Mouse (Mus musculus) gastrocnemius, adult 8-10 months (tissue): ENCODE measurements around the gene Aurkaip1. TPM values are rescaled to one million over a fixed set of nuclear protein-coding genes. Genes with fewer than 3 reads are reported as not detected.
A peak's percentile ranks its signal among the peaks of the same experiment; 100 is the strongest.

Source experiments
- DNase-seq, 2 experiments: peaks; one replicate each; pipeline ENCODE4 v3.0.0; 2022; ENCODE audit warnings: low spot score in 2 of 2
- microRNA-seq: library from miRNA; unstranded; fragments of <30 nt; microRNA quantifications from one replicate; pipeline ENCODE4 v1.2.0, GENCODE M21; 2022
- total RNA-seq, 4 experiments: library from RNA; stranded (reverse); gene quantifications; 2 replicates each; pipeline ENCODE4 v1.2.4; 2022

Aurkaip1 gene
- total RNA-seq, 4 experiments from 2014 or later = 73.1 to 83.9 (median 79.0) TPM

DNA sequence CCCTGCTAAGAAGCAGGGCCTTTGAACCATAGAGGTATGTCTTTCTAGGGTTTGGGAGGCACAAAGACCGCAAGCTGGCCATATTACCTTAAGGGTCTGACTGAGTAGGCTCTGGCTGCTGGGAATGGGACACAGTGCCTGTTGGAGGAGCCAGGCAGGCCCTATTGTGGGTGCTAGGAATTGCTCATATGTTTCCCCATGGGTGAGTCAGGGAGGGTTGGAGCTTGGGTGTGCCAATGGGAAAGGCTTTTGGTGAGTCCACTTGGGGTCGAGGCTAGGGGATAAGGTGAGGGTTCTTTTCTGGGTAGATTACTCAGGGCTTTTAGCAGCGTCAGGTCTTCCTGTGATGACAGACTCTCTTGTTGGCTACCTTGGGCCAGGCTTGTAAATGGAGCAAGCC, 20.3 kb downstream of the Aurkaip1 start:
- DNase-seq = no peak

DNA sequence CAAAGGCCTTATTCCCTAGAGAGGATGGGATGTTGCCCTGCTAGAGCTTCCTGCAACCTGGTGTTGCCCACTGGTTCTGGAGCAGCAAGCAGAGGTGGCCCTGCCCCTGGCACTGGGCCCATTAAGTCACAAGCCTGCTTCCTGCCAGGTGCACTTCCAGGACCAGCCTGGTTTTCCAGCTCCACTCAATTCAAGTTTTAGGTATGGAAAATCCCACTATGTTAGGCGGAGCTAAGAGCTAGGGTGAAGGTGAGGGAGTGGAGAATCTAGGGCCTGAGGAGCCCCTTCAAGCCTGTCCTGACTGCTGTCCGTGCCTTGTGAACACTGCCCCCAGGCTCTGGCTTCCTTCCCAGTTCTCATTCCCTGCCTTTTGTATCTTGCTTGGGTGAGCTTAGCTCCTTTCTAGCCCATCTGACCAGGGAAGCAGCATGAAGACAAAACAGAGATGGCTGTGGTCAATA, 20.9 kb downstream of the Aurkaip1 start:
- DNase-seq = no peak

- no peak for DNase-seq
These were observed 22.3 kb downstream of the Aurkaip1 start for GRCm38 (mm10) chr4:155853421-155853820.

DNA sequence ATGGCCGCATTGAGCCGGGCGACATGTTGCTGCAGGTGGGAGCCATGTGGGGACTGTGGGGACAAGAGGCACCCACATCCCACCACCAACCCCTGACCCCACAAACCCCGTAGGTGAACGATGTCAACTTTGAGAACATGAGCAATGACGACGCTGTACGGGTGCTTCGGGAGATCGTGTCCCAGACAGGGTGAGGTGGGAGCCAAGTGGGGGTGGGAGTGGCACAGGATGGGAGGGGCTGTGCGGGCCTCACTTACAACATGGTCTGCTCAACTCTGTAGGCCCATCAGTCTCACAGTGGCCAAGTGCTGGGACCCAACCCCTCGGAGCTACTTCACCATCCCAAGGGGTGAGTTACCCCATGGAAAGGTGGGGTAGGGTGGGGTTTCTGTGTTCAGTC, 23.9 kb downstream of the Aurkaip1 start:
- no peak for DNase-seq

DNA sequence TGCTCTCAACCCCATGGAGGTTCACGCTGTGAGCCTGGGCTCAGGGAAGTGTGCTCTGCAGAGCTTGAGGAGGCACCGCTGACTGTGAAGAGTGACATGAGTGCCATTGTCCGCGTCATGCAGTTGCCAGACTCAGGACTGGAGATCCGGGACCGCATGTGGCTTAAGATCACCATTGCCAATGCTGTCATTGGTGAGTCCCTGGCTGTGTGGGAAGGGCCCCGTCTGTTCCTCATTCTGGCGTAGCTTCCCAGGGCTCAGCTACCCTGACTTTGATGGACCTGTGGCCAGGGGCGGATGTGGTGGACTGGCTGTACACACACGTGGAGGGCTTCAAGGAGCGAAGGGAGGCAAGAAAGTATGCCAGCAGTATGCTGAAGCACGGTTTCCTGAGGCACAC, 25.0 kb downstream of the Aurkaip1 start:
- DNase-seq = no peak

DNA sequence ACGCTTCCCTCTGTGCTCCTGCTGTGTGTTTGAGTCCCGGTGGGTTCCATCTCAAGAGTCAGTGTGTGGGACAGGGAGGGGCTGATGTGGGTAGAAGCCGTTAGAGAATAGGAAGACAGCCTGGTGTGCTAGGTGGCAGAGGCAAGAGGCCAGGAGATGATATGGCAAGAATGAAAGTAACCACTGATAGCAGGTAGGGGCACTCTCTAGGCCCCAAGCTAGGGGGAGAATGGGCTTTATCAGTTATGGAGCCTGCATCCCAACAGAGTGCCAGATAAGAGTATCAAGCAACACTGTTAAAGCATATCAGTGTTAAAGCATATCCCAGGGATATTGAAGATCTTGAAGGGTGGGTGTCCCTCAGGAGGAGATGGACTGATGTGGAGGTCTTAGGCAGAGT, 25.8 kb downstream of the Aurkaip1 start:
- no peak for DNase-seq

DNA sequence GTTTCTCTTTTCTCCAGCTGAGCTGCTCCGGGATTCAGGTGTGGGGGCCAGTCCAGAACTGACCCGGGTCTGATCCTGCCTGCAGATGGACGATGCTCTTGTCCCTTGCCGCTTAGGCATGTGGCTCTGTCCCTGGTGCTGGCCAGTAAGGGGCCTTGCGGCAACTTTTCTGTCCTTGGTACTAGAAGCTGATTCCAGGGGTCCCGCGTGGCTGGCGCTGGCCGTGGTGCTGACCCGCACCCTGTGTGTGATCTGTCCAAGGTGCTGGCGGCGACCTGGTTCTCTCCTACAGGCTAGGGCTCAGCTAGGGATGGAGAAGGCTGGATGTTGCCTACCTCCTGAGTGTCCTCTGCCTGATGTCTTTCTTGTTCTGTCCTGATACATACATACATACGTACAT, 28.2 kb downstream of the Aurkaip1 start:
- DNase-seq = no peak

DNA sequence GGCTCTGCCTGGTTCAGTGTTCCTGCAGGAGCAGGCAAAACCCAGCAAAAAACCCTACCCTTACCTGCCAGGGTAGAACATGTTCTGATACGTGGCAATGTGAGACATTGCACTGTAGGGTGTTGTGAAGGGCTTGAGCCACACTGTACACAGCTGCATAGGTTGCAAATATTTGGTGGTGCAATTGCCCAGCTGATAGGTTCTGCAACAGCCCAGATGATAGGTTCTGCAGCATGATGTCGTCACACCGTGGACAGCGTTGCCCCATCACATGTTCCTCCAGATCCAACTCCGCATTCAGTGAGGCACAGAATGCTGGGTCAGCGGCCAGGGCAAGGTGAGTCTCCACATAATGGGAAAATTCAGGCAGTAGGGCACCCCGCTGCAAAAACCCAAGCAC, 30.7 kb downstream of the Aurkaip1 start:
- no peak for DNase-seq

- DNase-seq = no peak
These were observed 31.9 kb downstream of the Aurkaip1 start, which contains the start of gene Tas1r3 for GRCm38 (mm10) chr4:155863001-155863400. Tas1r3 (minus strand) TSS chr4:155863362.

DNA sequence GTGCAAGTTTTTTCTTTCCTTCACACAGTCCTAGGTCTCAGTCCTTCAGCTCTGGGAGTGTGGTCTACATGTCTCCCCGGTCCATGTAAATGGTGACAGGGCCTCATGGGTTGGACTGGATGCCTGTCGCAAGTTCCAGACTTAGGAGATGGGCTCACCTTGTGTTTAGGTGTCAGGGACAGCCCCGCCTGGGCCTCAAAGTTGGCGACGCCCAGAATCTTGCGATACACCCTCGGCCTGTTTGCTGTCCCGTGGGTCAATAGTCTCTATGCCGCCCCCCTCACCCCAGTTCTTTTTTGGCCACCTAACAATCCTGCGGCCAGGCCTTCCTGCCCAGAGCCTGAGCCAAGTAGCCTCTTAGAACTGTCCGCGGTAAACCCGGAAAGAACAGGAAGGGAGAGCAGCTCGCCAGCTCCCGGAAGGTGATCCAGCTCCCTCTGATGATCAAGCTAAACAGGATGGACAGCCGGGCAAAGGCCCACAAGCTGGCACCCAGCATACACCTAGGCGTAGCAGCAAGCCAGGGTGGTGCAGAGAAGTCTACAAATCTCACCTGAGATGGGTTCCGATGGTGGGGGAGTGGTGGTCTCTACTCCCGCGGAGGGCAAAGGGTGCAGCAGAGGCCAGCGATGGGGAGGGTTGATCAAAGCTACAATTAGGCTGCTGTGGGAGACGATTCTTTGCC, 37.7 kb downstream of the Aurkaip1 start:
- DNase-seq = no peak

DNA sequence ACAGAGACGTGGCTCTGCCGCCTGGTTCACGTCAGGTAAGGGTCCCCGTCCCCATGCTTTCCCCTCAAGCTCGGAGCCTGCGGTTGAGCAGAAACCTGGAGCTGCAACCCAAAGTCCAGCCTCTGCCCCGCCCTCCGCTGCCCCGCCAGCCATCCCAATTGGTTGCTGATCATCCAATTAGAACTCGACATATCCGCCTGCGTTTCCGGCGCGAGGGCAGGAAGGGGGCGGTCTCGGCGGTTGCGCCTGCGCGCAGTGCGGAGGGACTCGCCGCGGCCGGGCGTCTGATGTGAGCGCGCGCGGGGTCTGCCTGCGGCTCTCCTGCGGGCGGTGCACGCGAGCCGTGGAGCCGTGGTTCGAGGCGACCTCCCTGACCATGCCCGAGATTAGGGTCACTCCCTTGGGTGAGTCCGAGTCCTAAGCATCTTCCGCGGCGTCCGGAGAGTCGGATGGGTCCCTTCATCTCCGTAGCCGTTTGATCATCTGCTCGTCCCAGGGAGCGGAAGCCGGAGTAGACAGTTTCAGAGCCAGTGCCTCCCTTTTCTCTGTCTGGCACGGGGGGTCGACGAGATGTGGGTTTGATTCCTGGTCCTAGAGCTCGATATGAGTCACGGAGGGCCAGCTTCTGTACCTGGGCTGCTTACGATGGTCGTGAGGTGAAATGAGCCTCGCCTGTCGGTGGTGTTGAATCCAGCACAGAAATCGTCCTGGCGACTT, 38.4 kb downstream of the Aurkaip1 start, which contains the start of the genes Cptp and Ints11:
TSS of gene Cptp (minus strand) at position 124 of the 717 bp plus-strand sequence.
TSS of gene Ints11 (plus strand) at position 230 of the 717 bp plus-strand sequence.
- DNase-seq = peak; percentile 90 to 95

DNA sequence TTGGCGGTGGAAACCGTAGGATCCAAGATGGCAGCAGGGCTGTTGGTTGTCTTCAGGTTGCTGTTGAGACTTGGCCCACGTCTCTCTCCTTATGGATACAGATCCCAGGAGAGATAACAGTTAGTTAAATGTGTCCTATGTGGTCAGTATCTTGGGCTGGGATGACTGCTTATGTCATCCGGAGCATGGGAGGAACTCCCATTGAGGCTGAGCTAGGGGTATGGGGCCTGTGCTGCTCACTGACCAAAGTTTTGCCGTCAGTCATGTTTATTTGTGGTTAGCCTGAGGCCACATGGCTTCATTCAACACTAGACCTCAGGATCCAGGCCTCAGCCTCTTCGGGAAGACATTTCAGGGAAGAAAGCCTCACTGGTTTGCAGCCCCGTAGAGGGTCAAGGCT, 40.3 kb downstream of the Aurkaip1 start:
- no peak for DNase-seq

Small RNA genes lying within 50 kb of the gene (microRNA-seq; reads per million reads assigned to microRNA genes)
- not detected for gene Gm27743

Other genes with a start within 250 kb of the Aurkaip1 start
- 1 to 10 TPM; 2.8 to 3.8 (median 3.4) TPM for gene Slc35e2, start 229.9 kb upstream of the Aurkaip1 start, total RNA-seq
- gene Cdk11b, start 206.4 kb upstream of the Aurkaip1 start, total RNA-seq = 10 to 100 TPM; 22.7 to 30.1 (median 27.5) TPM
- not detected for gene Gm10563, start 185.9 kb upstream of the Aurkaip1 start, total RNA-seq
- gene Mmp23, start 177.9 kb upstream of the Aurkaip1 start, total RNA-seq = 1 to 10 TPM in 2 of 4 experiments, under 1 TPM in 2; 0.70 to 1.6 (median 1.1) TPM
- 10 to 100 TPM; 17.8 to 22.6 (median 18.8) TPM for gene Mib2, start 162.1 kb upstream of the Aurkaip1 start, total RNA-seq
- 1 to 10 TPM in 3 of 4 experiments, under 1 TPM in 1; 0.70 to 1.5 (median 1.1) TPM for gene Fndc10, start 136.9 kb upstream of the Aurkaip1 start, total RNA-seq
- 10 to 100 TPM; 37.8 to 42.0 (median 38.2) TPM for gene Ssu72, start 126.5 kb upstream of the Aurkaip1 start, total RNA-seq
- under 1 TPM; 0.19 to 0.62 (median 0.37) TPM for gene Tmem240, start 96.5 kb upstream of the Aurkaip1 start, total RNA-seq
- gene Atad3a, start 70.2 kb upstream of the Aurkaip1 start, total RNA-seq = 10 to 100 TPM; 23.8 to 25.1 (median 23.9) TPM
- gene Vwa1, start 56.6 kb upstream of the Aurkaip1 start, total RNA-seq = 1 to 10 TPM; 4.0 to 8.9 (median 6.2) TPM
- under 1 TPM; 0.21 to 0.72 (median 0.31) TPM for gene Tmem88b, start 45.4 kb upstream of the Aurkaip1 start, total RNA-seq
- gene Ankrd65, start 40.8 kb upstream of the Aurkaip1 start, total RNA-seq = not detected
- 10 to 100 TPM; 46.2 to 50.5 (median 47.7) TPM for gene Mrpl20, start 28.4 kb upstream of the Aurkaip1 start, total RNA-seq
- 10 to 100 TPM; 11.6 to 19.5 (median 15.0) TPM for gene Ccnl2, start 18.8 kb upstream of the Aurkaip1 start, total RNA-seq
- 10 to 100 TPM; 16.5 to 34.5 (median 24.9) TPM for gene Mxra8, start 8.4 kb downstream of the Aurkaip1 start, total RNA-seq
- gene Dvl1, start 16.1 kb downstream of the Aurkaip1 start, total RNA-seq = 100 to 1,000 TPM; 117 to 124 (median 120) TPM
- under 1 TPM in 2 of 4 experiments, not detected in 2; 0.11 to 0.12 TPM for gene Tas1r3, start 32.1 kb downstream of the Aurkaip1 start, total RNA-seq
- gene Cptp, start 38.2 kb downstream of the Aurkaip1 start, total RNA-seq = 10 to 100 TPM; 11.0 to 18.7 (median 16.1) TPM
- gene Ints11, start 38.3 kb downstream of the Aurkaip1 start, total RNA-seq = 10 to 100 TPM; 13.0 to 16.8 (median 14.1) TPM
- 10 to 100 TPM; 14.2 to 17.0 (median 14.9) TPM for gene Pusl1, start 60.5 kb downstream of the Aurkaip1 start, total RNA-seq
- gene Acap3, start 60.5 kb downstream of the Aurkaip1 start, total RNA-seq = 1 to 10 TPM; 5.6 to 8.3 (median 7.2) TPM
- gene Ube2j2, start 112.6 kb downstream of the Aurkaip1 start, total RNA-seq = 10 to 100 TPM; 53.4 to 69.1 (median 58.7) TPM
- 10 to 100 TPM; 14.6 to 22.4 (median 20.8) TPM for gene C1qtnf12, start 131.0 kb downstream of the Aurkaip1 start, total RNA-seq
- gene B3galt6, start 161.4 kb downstream of the Aurkaip1 start, total RNA-seq = 1 to 10 TPM in 3 of 4 experiments, under 1 TPM in 1; 0.94 to 1.8 (median 1.6) TPM
- gene Sdf4, start 161.6 kb downstream of the Aurkaip1 start, total RNA-seq = 10 to 100 TPM; 68.8 to 85.8 (median 77.5) TPM
- 1 to 10 TPM in 3 of 4 experiments, under 1 TPM in 1; 0.65 to 1.9 (median 1.4) TPM for gene Tnfrsf4, start 182.6 kb downstream of the Aurkaip1 start, total RNA-seq
- not detected for gene Tnfrsf18, start 194.9 kb downstream of the Aurkaip1 start, total RNA-seq
- not detected for gene Ttll10, start 228.1 kb downstream of the Aurkaip1 start, total RNA-seq